Mouse (Mus musculus) ES-E14 (cell line): ENCODE measurements around the gene Ldah. TPM values are rescaled to one million over a fixed set of nuclear protein-coding genes. Genes with fewer than 3 reads are reported as not detected.

ENCODE experiments used
- DNase-seq: peaks from one replicate; pipeline ENCODE4 v3.0.0-alpha.2; 2013; ENCODE audit warnings: low read depth, low spot score
- H3K27ac ChIP-seq: 2 replicates; pipeline ENCODE4 v1.5.1; 2012; ENCODE audit warnings: low read depth, mild to moderate bottlenecking, low read length, moderate library complexity, mixed read lengths; ENCODE audit not compliant: poor library complexity, insufficient read depth, severe bottlenecking
- H3K36me3 ChIP-seq: 2 replicates; pipeline ENCODE4 v1.6.1; 2012; ENCODE audit warnings: mild to moderate bottlenecking, low read length, moderate library complexity, mixed read lengths; ENCODE audit not compliant: control insufficient read depth, poor library complexity, insufficient read depth, severe bottlenecking
- H3K4me1 ChIP-seq, 2 experiments: fragments of 150-350 bp in 1 of 2; sonication (generic) in 1 of 2; 2 replicates each; pipeline ENCODE4 v1.6.1; 2012; ENCODE audit warnings: low read length in 2 of 2, mild to moderate bottlenecking in 1 of 2, mixed read lengths in 1 of 2; ENCODE audit not compliant: control insufficient read depth in 2 of 2, insufficient read depth in 2 of 2, poor library complexity in 1 of 2
- H3K4me3 ChIP-seq, 2 experiments: fragments of 150-350 bp in 1 of 2; sonication (generic) in 1 of 2; 2 replicates each; pipeline ENCODE4 v1.5.1; 2012; ENCODE audit warnings: low read length in 2 of 2, low read depth in 1 of 2, mild to moderate bottlenecking in 1 of 2, mixed read lengths in 1 of 2; ENCODE audit not compliant: insufficient read depth in 1 of 2, poor library complexity in 1 of 2, severe bottlenecking in 1 of 2
- H3K9ac ChIP-seq: 2 replicates; pipeline ENCODE4 v1.6.1; 2012; ENCODE audit warnings: low read depth, mild to moderate bottlenecking, low read length, mixed read lengths; ENCODE audit not compliant: poor library complexity, insufficient read depth, severe bottlenecking
- H3K9me3 ChIP-seq: fragments of 150-350 bp; sonication (generic); 2 replicates; pipeline ENCODE4 v1.6.1; 2012; ENCODE audit warnings: low read depth, mild to moderate bottlenecking, low read length; ENCODE audit not compliant: control insufficient read depth, insufficient read depth
- CHD2 ChIP-seq: IDR thresholded peaks from 2 replicates; pipeline ENCODE4 v1.6.1; 2014; ENCODE audit warnings: mild to moderate bottlenecking, low read depth, low read length, inconsistent platforms
- HCFC1 ChIP-seq: IDR thresholded peaks from 2 replicates; pipeline ENCODE4 v1.6.1; 2012; ENCODE audit warnings: low read length, inconsistent platforms, borderline replicate concordance; ENCODE audit not compliant: insufficient read depth
- MAFK ChIP-seq: IDR thresholded peaks from 2 replicates; pipeline ENCODE4 v1.6.1; 2014; ENCODE audit warnings: mild to moderate bottlenecking, low read depth, low read length, inconsistent platforms; ENCODE audit not compliant: insufficient read depth
- ZC3H11A ChIP-seq: IDR thresholded peaks from 2 replicates; pipeline ENCODE4 v1.6.1; 2012; ENCODE audit warnings: low read depth, mild to moderate bottlenecking, inconsistent platforms, low read length, borderline replicate concordance
- ZNF384 ChIP-seq: IDR thresholded peaks from 2 replicates; pipeline ENCODE4 v1.6.1; 2012; ENCODE audit warnings: low read depth, low read length, inconsistent platforms
- in situ Hi-C, 2 experiments: fragments of 600-800 bp; cut with MboI; formaldehyde crosslinking; loops; one replicate each; pipeline ENCODE4 v1.15.1; 2025; ENCODE audit warnings: low sequenced_read_pairs in 2 of 2, inconsistent platforms in 1 of 2; ENCODE audit not compliant: unreplicated experiment in 2 of 2
- total RNA-seq: library from RNA; depleted of rRNA; stranded (reverse); fragments of 300-350 nt; gene quantifications from 2 replicates; pipeline ENCODE4 v1.2.3, GENCODE M21; 2012

Gene Ldah
- total RNA-seq, 1 experiment: 27.4 TPM

DNA sequence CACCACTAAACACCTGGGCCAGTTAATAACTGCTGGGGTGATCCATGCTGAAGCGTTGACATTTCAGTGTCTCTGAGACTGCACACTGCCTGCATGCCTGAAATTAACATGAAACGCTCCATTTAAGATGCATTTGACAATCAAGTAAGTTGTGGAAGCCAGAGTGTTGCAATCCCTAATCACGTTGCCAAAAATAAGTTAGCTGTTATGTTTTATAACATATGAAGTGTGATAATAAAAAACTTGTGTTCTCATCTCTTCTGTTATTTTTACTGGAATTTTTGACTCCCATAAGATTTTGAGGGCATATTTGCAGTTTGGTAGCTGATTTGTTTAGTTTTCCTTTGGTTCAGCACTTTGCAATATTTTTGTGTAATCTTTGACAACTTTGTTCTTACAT lies 34.3 kb downstream of the Ldah start:
- H3K27ac ChIP-seq: no peak overlapping the region
- TF ChIP-seq ZNF384 (no peak), ZC3H11A (no peak)
- no peak overlapping the region for H3K9ac ChIP-seq
- H3K36me3 ChIP-seq: peaks cover 6% of the 10 kb centered on the region; the same call in 1 of the 2 replicates
- H3K4me1 ChIP-seq: no peaks in the 10 kb centered on the region
- H3K4me3 ChIP-seq: no peak overlapping the region
- in situ Hi-C loops: no loop called here
- DNase-seq: no peak
- no peaks in the 10 kb centered on the region for H3K9me3 ChIP-seq

DNA sequence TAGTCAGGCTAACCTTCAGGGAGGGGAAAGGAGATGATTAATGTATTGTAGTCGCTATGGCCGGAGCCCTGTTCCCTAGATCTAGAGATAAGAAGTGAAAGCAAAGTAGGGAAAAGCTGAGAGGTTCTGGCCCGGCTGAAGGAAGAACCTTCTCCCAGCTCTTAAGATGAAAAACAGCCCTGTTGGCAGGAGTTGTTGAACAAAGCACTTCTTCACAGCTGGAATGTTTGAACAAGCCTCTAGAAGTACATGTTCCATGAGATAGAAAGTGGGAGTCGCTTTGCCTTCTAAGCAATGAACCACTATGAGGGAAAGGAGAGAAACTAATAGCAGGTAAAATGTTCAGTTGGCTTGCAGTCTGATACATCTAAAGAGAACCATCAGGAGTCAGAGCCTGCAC lies 36.8 kb downstream of the Ldah start:
- H3K36me3 ChIP-seq: peaks cover 4% of the 10 kb centered on the region; the same call in 1 of the 2 replicates
- H3K27ac ChIP-seq: no peak overlapping the region
- H3K9ac ChIP-seq: no peak overlapping the region
- H3K9me3 ChIP-seq: no peaks in the 10 kb centered on the region
- H3K4me1 ChIP-seq: no peaks in the 10 kb centered on the region
- no peak overlapping the region for H3K4me3 ChIP-seq
- in situ Hi-C loops: no loop called here
- no peak for DNase-seq
- TF ChIP-seq ZC3H11A (no peak), ZNF384 (no peak), CHD2 (no peak), MAFK (no peak), HCFC1 (no peak)

- no peak overlapping the region for H3K27ac ChIP-seq
- no peaks in the 10 kb centered on the region for H3K36me3 ChIP-seq
- no peaks in the 10 kb centered on the region for H3K4me1 ChIP-seq
- in situ Hi-C loops: no loop called here
- TF ChIP-seq MAFK (no peak), HCFC1 (no peak), ZC3H11A (no peak), ZNF384 (no peak), CHD2 (no peak)
- H3K9ac ChIP-seq: no peak overlapping the region
- H3K9me3 ChIP-seq: no peaks in the 10 kb centered on the region
- no peak for DNase-seq
- no peak overlapping the region for H3K4me3 ChIP-seq
These were observed 52.4 kb downstream of the Ldah start for GRCm38 (mm10) chr12:8260297-8260696.

DNA sequence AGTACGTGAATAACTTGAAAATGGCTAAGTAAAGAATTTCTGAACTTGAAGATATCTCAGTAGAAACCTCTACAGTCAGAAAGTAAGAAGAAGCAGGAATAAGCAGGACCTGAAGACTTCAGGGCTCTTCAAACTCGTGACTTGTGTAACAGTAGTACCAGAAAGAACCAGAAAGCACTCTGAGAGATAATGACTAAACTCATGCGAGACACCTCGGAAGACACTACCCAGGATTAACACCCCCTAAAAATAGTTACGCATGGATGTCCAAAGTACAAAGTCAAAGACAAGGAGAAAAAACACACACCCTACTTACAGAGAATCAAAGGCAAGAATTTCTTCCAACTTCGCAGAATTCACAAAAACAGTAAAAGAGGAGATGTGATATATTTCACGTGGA lies 58.4 kb downstream of the Ldah start:
- no peak overlapping the region for H3K27ac ChIP-seq
- DNase-seq: no peak
- no peak overlapping the region for H3K9ac ChIP-seq
- H3K4me3 ChIP-seq: no peak overlapping the region
- H3K4me1 ChIP-seq: no peaks in the 10 kb centered on the region
- no peaks in the 10 kb centered on the region for H3K9me3 ChIP-seq
- no peak for TF ChIP-seq CHD2
- no peak for TF ChIP-seq ZC3H11A
- TF ChIP-seq ZNF384: no peak
- no peak for TF ChIP-seq HCFC1
- no peak for TF ChIP-seq MAFK
- H3K36me3 ChIP-seq: no peaks in the 10 kb centered on the region; the same call in 1 of the 2 replicates
- in situ Hi-C loops: no loop called here

- Histone ChIP-seq H3K9ac (no peak overlapping the region), H3K9me3 (no peaks in the 10 kb centered on the region), H3K27ac (no peak overlapping the region), H3K36me3 (no peaks in the 10 kb centered on the region; the same call in 1 of the 2 replicates), H3K4me3 (no peak overlapping the region), H3K4me1 (no peaks in the 10 kb centered on the region)
- TF ChIP-seq MAFK (no peak), ZNF384 (no peak), ZC3H11A (no peak), HCFC1 (no peak), CHD2 (no peak)
- DNase-seq: no peak
- in situ Hi-C loops: no loop called here
These were observed 61.7 kb downstream of the Ldah start for GRCm38 (mm10) chr12:8269627-8270026.
